Mouse (Mus musculus): ENCODE data around the gene Hs6st3.
"Not testable (repeated sequence)": the region's sequence is repeated elsewhere in the genome, so short reads cannot be mapped to it uniquely, and the experiment has no call there.

The Hs6st3 gene

DNA sequence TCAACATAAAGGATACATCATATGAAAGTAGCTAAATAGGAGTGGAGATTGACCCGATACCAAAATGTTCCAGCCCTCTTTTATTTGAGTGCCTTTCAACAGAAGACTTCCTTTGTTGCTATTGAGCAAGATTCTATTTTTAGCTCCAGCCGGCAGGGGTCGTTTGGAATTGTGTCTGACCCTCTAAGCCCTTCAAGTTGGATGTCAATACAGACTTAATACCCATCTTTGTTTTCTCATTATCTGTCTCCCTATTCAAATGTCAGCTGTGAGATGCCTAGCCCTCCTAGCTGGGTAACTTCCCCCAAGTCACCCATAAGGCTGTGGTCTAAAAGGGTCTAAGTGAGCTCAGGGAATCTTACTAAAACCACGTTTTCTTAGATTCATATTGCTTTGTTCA lies 312.3 kb downstream of the Hs6st3 start:
- no peak for DNase-seq (ENCODE audit: low read depth, low spot score)

DNA sequence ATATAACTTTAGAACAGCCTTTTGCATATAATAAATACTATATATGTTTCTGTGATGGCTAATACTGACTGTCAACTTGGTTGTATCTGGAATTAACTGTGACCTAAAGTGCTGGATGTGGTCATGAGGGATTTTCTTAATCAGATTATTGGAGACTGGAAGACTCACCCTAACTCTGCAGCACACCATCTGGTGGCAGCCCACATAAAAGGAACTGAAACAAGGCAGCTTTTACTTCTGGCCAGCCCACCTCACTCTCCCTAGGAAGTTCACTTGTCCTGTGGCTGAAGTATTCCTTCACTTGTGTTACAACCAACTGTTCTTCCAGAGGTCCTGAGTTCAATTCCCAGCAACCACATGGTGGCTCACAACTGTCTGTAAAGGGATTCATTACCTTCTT lies 313.5 kb downstream of the Hs6st3 start:
- no peak for DNase-seq (ENCODE audit: low read depth, low spot score)

DNA sequence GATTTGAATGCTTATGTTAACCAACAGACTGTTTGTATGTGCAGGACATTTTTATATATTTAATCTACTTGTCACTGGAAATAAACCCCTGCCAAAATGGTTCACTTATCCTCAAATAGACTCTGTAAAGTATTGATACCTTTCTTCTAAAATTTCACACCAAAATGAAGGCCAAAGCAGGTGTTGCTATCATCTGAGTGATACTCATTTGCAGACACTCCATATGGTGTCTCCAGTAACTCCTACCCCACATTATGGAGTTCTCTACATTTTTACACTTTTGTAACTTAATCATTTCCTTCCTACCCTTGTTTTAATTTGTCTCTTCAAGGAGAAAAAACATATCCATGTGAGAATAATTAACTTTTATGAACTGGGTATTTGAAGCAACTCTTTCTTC lies 314.2 kb downstream of the Hs6st3 start:
- no peak for DNase-seq (ENCODE audit: low read depth, low spot score)

DNA sequence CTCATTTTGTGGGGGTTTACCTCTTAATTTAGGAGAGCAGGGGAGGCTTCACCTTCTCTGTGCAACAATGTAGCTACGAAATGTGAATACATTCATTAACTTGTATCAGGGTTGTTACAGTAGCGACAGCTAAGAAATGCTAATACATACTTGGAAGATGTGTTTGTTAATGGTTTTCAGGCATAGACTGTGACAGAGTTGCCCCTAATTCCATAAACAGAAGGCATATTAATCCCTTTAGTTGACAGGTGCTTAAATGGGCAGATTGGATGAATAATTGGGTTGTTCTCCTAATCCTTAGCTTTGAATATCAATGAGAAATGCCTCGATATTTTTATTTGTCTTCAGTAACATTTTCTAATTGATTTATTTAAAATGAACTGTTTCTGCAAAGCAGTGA lies 314.7 kb downstream of the Hs6st3 start:
- DNase-seq (ENCODE audit: low read depth, low spot score), result no peak

DNA sequence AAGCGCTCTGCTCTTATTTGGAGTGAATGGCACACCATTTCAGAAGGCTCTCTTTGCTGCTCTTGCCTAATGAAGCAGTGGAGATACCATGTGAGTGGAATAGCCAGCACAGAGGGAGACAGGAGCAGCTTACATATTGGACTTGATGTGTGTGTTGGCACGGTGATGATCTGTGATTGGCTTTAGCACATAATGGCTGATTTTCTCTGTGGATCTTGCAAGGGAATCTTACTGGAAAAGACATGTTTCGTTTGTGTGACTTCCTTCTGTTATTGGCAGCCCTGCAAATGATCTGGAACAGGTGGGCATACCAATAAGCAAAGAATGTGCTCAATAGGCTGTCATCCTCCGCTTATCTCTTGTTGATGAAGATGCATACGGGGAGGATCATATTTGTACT lies 326.2 kb downstream of the Hs6st3 start:
- DNase-seq (ENCODE audit: low read depth, low spot score), result no peak

DNA sequence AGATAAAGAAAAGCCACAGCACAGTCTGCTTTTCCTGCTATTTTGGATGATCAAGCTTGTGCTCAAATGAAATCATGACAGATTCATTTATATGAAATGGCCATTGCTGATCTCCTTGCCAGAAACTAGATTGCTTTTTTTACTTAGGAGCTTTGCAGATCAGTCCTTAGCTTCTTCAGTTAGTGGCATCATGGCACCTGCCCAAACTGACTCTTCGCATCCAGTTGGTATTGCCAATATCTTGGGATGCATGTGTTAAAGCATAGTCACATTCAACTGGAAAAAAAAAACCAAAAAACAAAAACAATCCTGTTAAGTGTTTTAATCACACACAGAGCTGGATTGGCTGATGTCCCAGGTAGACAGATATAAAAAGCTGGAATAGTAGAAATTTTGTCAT lies 326.7 kb downstream of the Hs6st3 start:
- DNase-seq (ENCODE audit: low read depth, low spot score), result no peak

DNA sequence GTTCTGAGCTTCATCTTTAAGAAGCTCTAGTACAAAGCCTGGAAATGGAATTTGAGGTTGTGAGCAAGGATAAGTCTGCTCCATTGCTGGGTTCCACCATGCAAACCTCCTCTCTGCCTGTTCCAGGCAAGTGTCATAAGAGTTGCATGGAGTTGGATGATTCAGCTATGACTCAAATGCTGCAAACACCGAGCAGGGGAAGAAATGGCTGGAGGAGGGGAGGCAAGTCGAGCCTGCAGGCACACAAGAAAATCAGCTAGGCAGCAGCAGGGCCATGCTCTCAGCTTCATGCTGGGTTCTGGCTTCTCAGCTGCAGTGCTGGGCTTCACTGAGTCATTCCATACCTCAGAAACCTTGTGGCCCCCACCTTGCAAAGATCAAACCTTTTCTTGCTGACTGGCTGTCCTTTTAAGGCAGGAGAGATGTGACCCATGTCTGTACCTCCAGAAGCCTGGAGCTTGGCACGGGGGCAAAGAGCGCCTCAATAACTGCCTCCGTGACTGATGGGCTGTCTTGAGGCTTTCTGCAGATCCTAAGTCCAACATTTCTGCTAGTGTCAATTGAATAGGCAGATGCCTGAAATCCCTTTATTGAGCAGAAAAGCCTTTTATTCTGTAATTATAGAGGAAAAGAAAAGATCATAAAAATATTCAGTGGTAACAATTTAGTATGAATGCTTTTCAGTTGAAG lies 328.9 kb downstream of the Hs6st3 start:
- no peak for DNase-seq (ENCODE audit: low read depth, low spot score)

DNA sequence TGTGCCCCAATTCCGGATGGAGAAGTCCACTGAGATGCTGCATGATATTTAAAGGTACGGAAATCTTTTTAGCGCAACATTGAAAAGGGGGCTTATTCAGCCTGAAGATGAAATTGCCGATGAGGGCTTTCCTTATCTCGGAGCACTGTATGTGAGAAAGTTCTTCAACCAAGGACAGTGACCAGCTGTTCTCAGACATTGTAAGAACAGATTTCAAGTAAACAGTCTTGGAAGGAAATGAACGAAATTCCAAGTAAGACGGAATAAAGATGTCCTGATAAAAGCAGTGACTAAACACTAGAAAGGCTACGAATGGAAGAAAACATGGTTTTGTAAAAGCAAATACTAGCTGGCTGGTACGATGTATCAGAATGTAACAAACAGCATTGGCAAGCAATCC lies 338.4 kb downstream of the Hs6st3 start:
- no peak for DNase-seq (ENCODE audit: low read depth, low spot score)

DNA sequence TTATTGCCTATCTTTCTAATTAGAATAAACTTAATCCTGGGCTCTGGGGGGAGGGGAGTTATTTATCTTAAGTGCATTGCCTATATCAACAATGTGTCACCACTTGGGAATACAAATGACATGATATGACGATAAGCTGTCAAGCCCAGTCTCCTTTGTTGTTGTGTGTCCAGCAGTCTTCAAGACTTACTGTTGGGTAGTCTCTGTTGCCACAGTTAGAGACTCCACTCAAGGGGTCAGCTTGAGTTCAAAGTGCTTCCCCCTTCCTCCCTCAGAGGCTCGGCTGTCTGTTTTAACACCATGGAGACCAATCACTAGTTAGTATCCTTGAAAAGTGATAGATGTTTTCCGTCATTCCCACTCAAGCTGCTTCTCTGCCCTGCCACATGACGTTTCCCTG lies 339.7 kb downstream of the Hs6st3 start:
- no peak for DNase-seq (ENCODE audit: low read depth, low spot score)

DNA sequence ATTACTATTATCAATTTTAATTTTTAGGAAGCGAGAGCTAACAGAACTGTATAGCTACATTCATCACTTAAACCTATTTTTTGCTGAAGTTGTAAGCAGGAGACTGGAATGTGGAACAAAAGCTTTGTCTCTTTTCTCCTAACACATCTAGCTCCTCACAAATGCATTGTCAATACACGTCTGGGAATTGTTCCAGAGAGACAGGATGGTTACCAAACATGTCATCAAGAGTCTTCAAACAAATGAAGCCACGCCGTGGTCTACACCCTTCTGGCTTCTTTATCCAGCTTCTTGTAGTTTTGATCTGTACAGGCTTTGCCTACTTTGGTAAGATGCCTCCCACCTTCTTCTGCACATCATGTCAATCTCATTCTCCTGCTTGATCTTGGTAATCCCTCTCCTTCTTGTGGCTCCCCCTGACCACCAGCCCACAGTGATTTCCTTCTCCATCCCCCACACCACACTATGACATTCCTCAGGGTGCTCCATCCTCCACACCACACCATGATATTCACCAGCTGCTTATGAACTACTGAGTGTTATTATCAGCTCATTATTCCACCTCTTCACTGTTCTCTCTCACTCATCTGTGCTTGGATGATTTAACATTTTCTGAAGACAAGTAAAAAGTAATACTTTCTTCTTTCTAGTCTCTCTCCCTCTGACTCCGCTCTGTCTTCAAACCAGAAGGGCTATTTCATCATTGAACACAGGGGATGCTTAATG lies 351.0 kb downstream of the Hs6st3 start:
- DNase-seq (ENCODE audit: low read depth, low spot score), result no peak

DNA sequence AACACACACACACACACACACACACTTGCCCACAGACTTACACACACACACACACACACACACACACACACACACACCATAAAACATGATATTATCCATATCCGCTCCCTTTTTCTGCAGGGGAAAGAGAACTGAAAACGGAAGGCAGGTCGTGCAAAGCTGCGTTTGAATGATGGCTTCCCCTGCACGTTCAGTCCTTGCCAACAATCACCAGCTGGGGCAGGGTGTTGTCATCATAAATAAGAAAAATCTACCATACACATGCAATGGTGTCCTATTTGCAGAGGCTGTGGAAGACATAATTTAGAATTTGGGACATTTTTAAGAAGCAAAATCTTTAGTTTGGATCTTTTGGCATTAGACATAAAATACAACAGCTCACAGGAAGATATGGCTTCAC lies 382.5 kb downstream of the Hs6st3 start:
- DNase-seq (ENCODE audit: low read depth, low spot score), result no peak

DNA sequence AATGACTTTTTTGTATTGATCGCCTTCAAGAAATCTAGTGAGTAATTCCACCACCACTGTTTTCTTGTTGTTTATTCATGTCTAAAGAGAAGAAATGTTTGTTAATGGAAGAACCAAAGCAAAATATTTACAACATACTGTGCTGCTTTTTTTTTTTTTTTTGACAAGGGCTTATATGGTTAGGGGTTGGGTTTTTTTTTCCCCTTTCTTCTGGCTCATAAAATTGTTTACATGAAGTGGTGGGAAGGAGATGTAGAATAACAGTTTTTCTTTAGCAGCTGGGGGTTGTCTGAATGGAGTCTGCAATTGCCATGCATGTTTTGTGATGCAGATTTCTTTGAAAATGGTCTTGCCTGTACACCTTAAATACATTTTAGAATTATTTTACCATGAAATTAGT lies 382.9 kb downstream of the Hs6st3 start:
- no peak for DNase-seq (ENCODE audit: low read depth, low spot score)

DNA sequence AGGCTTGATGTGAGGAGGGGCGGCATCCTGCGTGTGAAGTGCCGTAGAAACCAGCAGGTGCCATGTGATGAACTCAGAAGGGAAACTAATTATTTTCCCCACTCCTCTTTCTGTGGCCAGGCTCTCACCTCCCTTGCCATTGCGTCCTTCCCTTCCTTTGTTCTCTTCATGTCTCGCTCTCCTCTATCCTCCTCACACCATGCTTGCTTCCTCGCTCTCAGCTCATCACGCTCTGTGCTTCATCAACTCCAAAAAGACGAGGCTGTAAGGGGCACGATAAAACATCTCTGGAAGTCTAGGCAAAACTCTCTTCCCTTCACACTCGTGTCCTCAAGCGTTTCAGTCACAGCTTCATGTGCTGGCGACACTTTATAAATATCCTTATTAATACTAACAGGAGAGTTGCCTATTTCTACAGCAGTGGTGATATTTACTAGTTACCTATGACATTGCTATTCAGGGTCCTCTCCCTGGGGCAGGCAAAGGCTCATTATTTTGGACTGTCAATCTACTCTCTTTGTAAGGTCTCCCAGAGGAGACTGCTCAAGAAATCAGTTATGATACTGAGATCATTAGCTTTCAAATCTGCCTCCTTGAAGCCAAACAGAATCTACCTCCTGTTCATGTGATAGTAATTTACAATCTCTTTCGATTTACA lies 394.9 kb downstream of the Hs6st3 start:
- no peak for DNase-seq (ENCODE audit: low read depth, low spot score)

DNA sequence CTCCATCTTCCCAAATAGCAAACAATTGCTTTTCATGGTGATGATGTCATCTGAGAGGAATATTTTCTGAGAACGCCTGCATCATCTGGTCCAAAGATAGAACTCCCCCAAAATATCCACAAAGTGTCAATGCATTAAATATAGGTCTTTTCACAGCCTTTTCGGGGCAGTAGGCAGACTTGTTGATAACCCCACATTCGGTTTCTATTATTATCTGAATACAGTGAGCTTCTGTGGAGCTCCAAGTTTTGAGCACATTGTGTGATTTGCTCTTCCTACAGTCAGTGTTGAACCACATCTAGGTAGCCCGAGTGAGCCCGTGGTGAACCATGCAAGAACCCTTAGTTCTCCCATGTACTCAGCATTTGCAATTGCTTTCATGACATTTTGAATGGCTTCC lies 402.4 kb downstream of the Hs6st3 start:
- DNase-seq (ENCODE audit: low read depth, low spot score), result no peak

DNA sequence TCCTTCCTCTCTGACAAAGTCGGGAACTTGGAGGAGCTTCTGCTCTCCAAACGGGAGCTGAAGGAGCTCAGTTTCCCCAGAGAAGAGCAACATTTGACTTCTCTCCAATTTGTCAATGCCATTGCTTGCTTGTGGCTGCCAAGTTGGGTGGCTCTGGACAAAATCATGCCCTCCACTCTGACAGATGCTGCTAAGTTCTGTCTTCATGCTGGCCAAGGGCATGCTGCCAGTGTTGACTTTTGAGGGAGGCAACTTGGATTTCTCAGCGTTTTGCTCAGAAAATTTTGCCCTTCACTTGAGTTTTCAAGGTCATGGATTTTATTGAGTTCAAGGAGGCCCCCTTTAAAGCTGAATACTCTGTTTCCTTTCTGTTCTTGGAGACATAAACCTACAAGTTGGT lies 406.5 kb downstream of the Hs6st3 start:
- DNase-seq (ENCODE audit: low read depth, low spot score), result no peak

DNA sequence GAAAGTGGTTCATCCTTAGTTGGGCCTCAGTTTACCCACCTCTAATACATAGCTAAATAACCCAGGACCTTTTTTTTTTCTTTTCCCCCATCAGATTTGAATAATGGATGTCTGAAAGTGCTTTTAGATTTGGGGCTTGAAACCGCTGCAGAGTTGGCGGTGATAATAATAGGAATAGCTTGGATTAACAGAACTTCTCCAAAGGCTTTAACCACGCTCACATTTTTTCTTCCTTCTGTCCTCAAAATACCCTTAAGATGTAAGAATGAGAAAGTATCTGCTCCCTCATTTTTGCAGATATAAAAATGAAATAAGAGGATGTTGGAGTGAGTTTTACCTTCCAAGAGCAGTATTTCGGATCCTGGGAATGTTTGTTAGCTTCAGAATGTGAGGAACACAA lies 420.2 kb downstream of the Hs6st3 start:
- no peak for DNase-seq (ENCODE audit: low read depth, low spot score)

DNA sequence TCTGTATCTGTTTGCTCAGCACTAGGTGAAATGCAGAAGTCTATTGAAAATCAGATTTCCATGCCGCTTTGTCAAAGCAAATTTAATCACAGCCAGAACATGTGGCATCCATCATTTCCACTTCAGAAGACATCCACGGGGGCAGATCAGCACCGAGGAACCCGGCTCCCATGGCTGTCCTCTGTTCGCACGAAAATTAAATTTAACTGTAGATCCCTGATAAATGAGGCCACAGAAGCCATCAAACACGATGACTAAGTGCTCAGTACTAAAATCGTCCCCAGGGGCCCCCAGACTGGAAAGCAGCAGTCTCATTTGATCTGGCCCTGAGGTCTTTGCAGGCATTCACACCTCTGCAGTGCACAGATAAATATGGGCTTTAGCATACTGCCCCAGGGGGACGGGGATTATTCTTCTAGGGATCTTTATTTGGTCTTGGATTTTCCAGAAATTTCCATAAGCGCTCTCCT lies 443.9 kb downstream of the Hs6st3 start:
- no peak for DNase-seq (ENCODE audit: low read depth, low spot score)

DNA sequence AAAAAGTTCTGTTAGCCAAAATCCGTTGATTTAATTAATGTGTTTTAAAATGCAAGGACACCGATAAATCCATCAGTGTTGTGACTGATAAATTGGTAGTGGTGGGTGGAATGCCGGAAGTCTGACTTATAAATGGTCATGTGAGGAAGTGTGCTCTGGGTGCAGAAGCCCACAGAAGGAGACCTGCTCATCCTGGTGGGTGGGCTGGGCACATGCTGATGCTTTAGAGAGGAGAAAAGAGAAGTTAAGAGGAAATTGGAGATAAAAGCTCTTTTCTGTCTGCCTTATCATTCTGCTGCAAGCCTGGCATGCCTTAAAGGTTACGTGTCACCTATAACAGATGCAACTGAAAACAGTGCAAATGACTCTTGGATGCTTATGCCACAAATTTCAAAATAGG lies 446.9 kb downstream of the Hs6st3 start:
- no peak for DNase-seq (ENCODE audit: low read depth, low spot score)

DNA sequence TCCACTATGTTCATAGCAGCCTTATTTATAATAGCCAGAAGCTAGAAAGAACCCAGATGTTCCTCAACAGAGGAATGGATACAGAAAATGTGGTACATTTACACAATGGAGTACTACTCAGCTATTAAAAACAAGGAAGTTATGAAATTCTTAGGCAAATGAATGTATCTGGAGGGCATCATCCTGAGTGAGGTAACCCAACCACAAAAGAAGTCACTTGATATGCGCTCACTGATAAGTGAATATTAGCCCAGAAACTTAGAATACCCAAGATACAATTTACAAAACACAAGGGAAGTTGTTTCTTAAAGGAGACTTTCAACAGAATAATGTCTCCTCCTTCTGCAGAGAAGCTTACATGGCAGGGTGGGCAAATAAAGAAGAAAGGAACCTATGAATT lies 449.2 kb downstream of the Hs6st3 start:
- not testable (repeated sequence) for DNase-seq (ENCODE audit: low read depth, low spot score)

DNA sequence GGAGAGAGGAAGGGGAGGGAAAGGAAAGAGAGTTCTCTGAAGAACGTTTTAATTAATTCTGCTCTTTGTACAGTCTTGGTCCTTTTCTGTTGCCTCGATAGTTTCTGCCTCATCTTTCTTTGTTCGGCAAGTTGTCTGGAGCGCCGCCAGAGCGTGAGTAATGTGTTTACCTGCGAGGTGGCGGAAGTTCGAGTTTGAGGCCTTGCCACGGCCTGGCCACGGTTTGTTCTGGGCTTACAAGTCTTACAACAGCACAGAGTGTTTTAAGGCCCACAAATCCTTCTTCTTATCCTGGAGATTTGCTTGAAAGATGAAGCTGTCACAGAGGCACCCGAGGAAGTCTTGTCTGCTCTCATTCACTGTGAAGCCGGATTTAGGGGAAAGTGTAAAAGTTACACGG lies 466.2 kb downstream of the Hs6st3 start:
- DNase-seq (ENCODE audit: low read depth, low spot score), result no peak

DNA sequence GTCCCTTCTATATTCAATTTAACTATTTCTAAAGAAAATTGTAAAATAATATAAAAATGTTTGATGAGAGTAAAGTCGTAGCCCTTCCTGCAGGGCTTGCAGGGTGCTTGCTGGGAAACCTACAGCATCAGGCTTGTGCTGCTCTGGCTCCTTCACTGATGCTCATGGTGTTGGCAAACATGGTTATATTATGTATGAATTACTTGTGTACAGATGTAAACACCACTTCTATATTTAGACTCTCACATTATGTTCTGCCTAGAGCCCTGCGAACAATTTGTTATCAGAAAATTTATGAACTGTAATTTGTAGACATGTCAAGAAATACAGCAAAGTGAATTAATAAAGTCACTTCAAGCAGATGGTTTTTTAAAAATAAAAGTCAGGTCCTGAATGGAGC lies 474.7 kb downstream of the Hs6st3 start:
- DNase-seq (ENCODE audit: low read depth, low spot score), result no peak

DNA sequence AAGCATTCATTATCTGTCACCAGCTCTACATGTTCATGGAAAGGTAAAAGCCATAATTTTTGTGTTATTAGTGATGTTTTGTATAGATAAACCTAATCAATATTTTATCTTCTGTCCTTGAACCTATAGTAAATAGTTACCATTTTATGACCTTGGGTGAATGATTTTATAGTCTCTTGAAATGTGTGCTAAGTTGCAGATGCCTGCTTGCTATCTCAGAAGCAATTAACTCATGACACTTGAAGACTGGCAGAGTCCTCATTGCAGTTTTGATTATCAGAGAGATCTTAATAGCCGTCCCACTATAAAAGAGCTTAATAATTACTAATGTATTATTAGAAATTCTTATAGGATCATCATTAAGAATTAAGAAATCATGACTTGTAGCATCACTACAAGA lies 491.0 kb downstream of the Hs6st3 start:
- no peak for DNase-seq (ENCODE audit: low read depth, low spot score)

DNA sequence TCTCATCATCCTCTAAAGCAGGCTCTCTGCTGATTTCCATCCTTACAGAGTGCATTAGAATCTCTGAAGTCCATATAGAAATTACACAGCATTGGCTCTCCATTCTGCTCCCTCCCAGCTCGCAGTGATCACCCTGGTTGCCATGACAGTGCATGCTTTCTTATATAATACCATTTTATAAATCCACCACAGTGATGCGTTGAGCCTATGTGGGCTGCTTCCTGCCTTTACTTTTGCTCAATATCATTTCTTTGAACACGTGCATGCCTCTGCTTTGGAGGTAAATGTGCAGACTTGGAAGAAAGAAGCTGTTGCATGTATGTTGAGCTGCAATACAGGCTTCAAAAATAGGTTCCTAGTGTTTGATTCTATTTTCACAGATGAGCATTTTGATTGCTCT lies 494.9 kb downstream of the Hs6st3 start:
- DNase-seq (ENCODE audit: low read depth, low spot score), result no peak
